ENCODE assay signal across 28 mouse cellular contexts in genomic region chr15:97809206-97809605, GRCm38 (mm10).
"Had no signal": no experiment of that assay in that cellular context is flagged by ENCODE, and none has a peak within 500 bp of the region (broad histone marks: within the 10 kb centered on the region; RNA-seq: fewer than 3 reads in every experiment).

No protein-coding gene starts in this region.

- H3K4me2 ChIP-seq: limb, embryonic 12.5 days; limb, embryonic 13.5 days; limb, embryonic 15.5 days; liver, embryonic 11.5 days; liver, embryonic 12.5 days; liver, embryonic 13.5 days; liver, embryonic 15.5 days; lung, embryonic 14.5 days; lung, embryonic 15.5 days; midbrain, embryonic 11.5 days; midbrain, embryonic 12.5 days; midbrain, embryonic 13.5 days; midbrain, embryonic 15.5 days had no signal

- H3K4me1 ChIP-seq: liver, embryonic 12.5 days had no signal

- H3K9ac ChIP-seq: limb, embryonic 12.5 days; limb, embryonic 13.5 days; limb, embryonic 15.5 days; liver, embryonic 12.5 days; liver, embryonic 13.5 days; liver, embryonic 14.5 days; liver, embryonic 15.5 days; liver, postnatal 0 days; lung, embryonic 14.5 days; lung, embryonic 15.5 days; midbrain, embryonic 12.5 days; midbrain, embryonic 13.5 days; midbrain, embryonic 15.5 days had no signal

- H3K9me3 ChIP-seq: limb, embryonic 10.5 days; limb, embryonic 12.5 days; limb, embryonic 13.5 days; limb, embryonic 15.5 days; liver, embryonic 12.5 days; liver, embryonic 13.5 days; liver, embryonic 15.5 days; lung, embryonic 15.5 days; megakaryocyte, embryonic 14.5 days; midbrain, embryonic 10.5 days; midbrain, embryonic 12.5 days; midbrain, embryonic 13.5 days; midbrain, embryonic 15.5 days had no signal

- H3K27me3 ChIP-seq: limb, embryonic 12.5 days; limb, embryonic 13.5 days; limb, embryonic 15.5 days; liver, embryonic 12.5 days; liver, embryonic 13.5 days; liver, embryonic 15.5 days; lung, embryonic 15.5 days; midbrain, embryonic 12.5 days; midbrain, embryonic 13.5 days; midbrain, embryonic 15.5 days had no signal

- ATAC-seq: liver, embryonic 12.5 days; liver, postnatal 0 days; midbrain, embryonic 13.5 days; midbrain, embryonic 15.5 days; midbrain, embryonic 16.5 days had no signal

- H3K27ac ChIP-seq: limb, embryonic 12.5 days; limb, embryonic 13.5 days; limb, embryonic 15.5 days; liver, embryonic 12.5 days; liver, embryonic 13.5 days; liver, embryonic 14.5 days; liver, embryonic 15.5 days; lung, embryonic 15.5 days; macrophage; midbrain, embryonic 10.5 days; midbrain, embryonic 12.5 days; midbrain, embryonic 13.5 days; midbrain, embryonic 15.5 days had no signal

- H3K4me3 ChIP-seq: limb, embryonic 10.5 days; limb, embryonic 12.5 days; limb, embryonic 13.5 days; limb, embryonic 15.5 days; liver, embryonic 12.5 days; liver, embryonic 13.5 days; liver, embryonic 15.5 days; lung, embryonic 15.5 days; megakaryocyte, embryonic 14.5 days; midbrain, embryonic 10.5 days; midbrain, embryonic 12.5 days; midbrain, embryonic 13.5 days; midbrain, embryonic 15.5 days; myocyte had no signal

- DNase-seq: left cerebral cortex, postnatal 4 days; liver; liver, embryonic 13.5 days; liver, postnatal 0 days; lung, adult 2 months; lung, embryonic 14.5 days; lung, postnatal 10 days; lung, postnatal 14 days; lung, postnatal 4 days; midbrain, embryonic 14.5 days had no signal
